Mouse (Mus musculus) erythroblast, embryonic 14.5 days (primary cell): ENCODE data around the gene Zcchc13.
"Not testable (repeated sequence)": the region's sequence is repeated elsewhere in the genome, so short reads cannot be mapped to it uniquely, and the experiment has no call there.

Source experiments
- GATA1 ChIP-seq: IDR thresholded peaks from 2 replicates; pipeline ENCODE4 v1.6.1; 2012; ENCODE audit warnings: low read length, inconsistent platforms, mixed read lengths
- TAL1 ChIP-seq: IDR thresholded peaks from 3 replicates; pipeline ENCODE4 v1.6.1; 2012; ENCODE audit warnings: low read length, inconsistent platforms, mixed read lengths

DNA sequence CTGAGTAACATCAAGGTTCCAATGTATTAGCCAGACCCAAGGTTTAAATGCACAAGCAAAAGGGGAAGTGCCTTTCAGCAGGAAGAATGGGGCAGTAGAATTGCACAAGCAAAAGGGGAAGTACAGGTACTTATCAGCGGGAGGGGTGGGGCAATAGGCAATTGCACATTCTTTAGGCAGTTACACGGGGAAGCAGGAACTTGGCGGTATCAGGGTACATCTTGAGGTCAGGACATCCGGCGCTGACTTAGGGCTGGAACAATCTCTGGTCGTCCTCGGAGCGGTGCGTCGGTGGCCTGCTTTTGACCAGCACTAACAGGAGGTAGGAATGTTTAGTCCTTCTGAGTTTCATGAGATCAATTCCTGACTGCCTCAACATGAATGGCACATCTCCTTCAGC is 34.1 kb downstream of the Zcchc13 start:
- not testable (repeated sequence) for TF ChIP-seq GATA1, TAL1
